Mouse (Mus musculus) heart, embryonic 16.5 days (tissue): ENCODE measurements around the gene Ttc30b. TPM values are rescaled to one million over a fixed set of nuclear protein-coding genes. Genes with fewer than 3 reads are reported as not detected.
"Not testable (repeated sequence)": the region's sequence is repeated elsewhere in the genome, so short reads cannot be mapped to it uniquely, and the experiment has no call there.

ENCODE experiments used
- ATAC-seq: fragments of 200-750 bp; cut with Nextera tagmentation; replicated peaks from 2 replicates; pipeline ENCODE4 v1.8.0; 2017; ENCODE audit warnings: moderate number of reproducible peaks; ENCODE audit not compliant: insufficient read depth, low FRiP score; ENCODE audit errors: extremely low read depth
- H3K27ac ChIP-seq: fragments of 300-500 bp; sonication (generic); 2 replicates; pipeline ENCODE4 v1.5.1; 2014; ENCODE audit warnings: mild to moderate bottlenecking, low read length, control low read depth, moderate library complexity
- H3K27me3 ChIP-seq: fragments of 300-500 bp; sonication (generic); 2 replicates; pipeline ENCODE4 v1.6.1; 2014; ENCODE audit warnings: low read length, mixed read lengths; ENCODE audit not compliant: control insufficient read depth, insufficient read depth
- H3K36me3 ChIP-seq: fragments of 300-500 bp; sonication (generic); 2 replicates; pipeline ENCODE4 v1.6.1; 2014; ENCODE audit not compliant: control insufficient read depth, insufficient read depth
- H3K4me1 ChIP-seq: fragments of 300-500 bp; sonication (generic); 2 replicates; pipeline ENCODE4 v1.6.1; 2014; ENCODE audit warnings: low read length, mixed read lengths; ENCODE audit not compliant: control insufficient read depth, insufficient read depth
- H3K4me2 ChIP-seq: fragments of 300-500 bp; sonication (generic); 2 replicates; pipeline ENCODE4 v1.6.1; 2014; ENCODE audit warnings: low read depth, mild to moderate bottlenecking, control low read depth, low read length
- H3K4me3 ChIP-seq: fragments of 300-500 bp; sonication (generic); 2 replicates; pipeline ENCODE4 v1.5.1; 2014; ENCODE audit warnings: mild to moderate bottlenecking, control low read depth, low read length
- H3K9ac ChIP-seq: fragments of 300-500 bp; sonication (generic); 2 replicates; pipeline ENCODE4 v1.6.1; 2014; ENCODE audit warnings: low read length, control low read depth
- H3K9me3 ChIP-seq: fragments of 300-500 bp; sonication (generic); replicated peaks from 2 replicates; pipeline ENCODE4 v1.6.1; 2016; ENCODE audit warnings: low read length; ENCODE audit not compliant: control insufficient read depth
- WGBS: fragments of 180-500 bp; shearing (Covaris S2); extraction: QIAGEN DNeasy Blood & Tissue Kit; methylation state at CpG from one replicate; pipeline ENCODE4 v1.1.7; 2014; 5-methylcytosine and 5-hydroxymethylcytosine counted together
- polyA plus RNA-seq: library from polyadenylated mRNA; unstranded; fragments of >200 nt; fragmentation: Nextera tagmentation; extraction: Ambion mirVana; gene quantifications from 2 replicates; pipeline ENCODE4 v1.2.1, GENCODE M21; 2015

Ttc30b gene
- polyA plus RNA-seq, 1 experiment from 2014 or later: 12.3 TPM

DNA sequence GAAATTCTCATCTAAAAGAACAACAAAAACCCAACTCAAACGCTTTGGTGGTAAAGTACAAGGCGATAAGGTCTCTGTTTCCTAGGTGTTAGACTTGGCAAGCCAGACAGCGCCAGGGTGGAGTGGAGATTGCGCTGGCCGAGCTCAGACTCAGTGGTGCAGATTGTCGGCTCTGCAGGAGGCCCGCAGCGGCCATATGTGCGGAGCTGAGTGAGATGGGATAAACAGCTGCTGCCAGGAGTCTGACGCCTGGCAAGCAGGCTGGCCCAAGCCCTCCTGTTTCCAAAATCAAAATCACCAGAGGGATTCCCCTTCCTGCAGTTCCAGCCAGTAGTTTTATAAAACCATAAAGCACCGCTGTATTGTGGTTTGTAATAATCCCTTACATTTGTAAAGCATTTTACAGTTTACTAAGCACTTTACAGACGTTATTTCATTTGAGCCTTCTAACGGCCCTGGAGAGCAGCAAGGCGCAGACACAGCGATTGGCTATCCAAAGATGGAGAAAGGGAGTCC lies 21.5 kb upstream of the Ttc30b start:
- Histone ChIP-seq H3K9ac (peak overlapping the region; percentile 26; the same call in 1 of the 2 replicates), H3K36me3 (no peaks in the 10 kb centered on the region), H3K4me1 (peaks cover 32% of the 10 kb centered on the region), H3K4me2 (peak overlapping the region; percentile 36), H3K4me3 (no peak overlapping the region), H3K27me3 (no peaks in the 10 kb centered on the region), H3K27ac (peak overlapping the region; percentile 64), H3K9me3 (no peaks in the 10 kb centered on the region)
- WGBS: 15% methylated on average over 15 of the region's 15 CpGs
- ATAC-seq: peak; percentile 43; the same call in 1 of the 2 replicates

DNA sequence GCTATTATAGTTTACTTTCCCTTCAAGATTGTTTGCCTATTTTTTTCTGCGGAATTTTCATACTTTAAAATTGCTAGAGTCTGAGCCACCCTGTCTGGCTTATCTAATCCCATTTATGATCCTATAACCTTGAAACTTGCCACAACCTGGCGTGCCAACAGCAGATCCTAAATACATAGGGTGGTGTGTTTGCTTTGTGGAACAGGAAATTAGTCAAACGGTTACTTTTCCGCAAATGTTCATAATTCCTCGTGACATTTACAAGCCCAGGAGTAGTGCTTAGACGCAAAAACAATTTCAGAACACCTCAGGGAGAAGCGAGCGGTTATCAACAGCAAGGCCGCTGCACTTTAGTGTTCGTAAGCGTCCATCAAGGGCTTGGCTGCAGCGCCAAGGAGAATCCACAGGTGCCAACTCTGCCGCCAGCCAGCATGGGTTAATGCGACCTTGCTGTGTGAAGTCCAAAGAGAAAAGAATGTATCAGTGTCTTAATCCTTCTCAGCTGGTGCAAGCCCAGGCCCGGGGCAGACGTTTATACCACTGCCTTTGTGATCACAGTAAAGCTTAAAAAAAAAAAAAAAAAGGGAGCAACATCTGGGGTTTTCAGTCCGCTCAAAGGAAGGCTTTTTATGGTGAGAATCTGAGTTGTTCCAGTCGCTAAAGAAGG lies 20.9 kb upstream of the Ttc30b start:
- Histone ChIP-seq H3K4me3 (no peak overlapping the region), H3K4me1 (peaks cover 26% of the 10 kb centered on the region), H3K36me3 (no peaks in the 10 kb centered on the region), H3K9ac (peak overlapping the region; percentile 26), H3K27ac (peak overlapping the region; percentile 64), H3K4me2 (peak overlapping the region; percentile 36), H3K9me3 (no peaks in the 10 kb centered on the region), H3K27me3 (no peaks in the 10 kb centered on the region)
- 0 out of 2 replicates have a peak, but pooled peaks have one; percentile 16 for ATAC-seq
- WGBS: 24% methylated on average over 18 of the region's 18 CpGs

DNA sequence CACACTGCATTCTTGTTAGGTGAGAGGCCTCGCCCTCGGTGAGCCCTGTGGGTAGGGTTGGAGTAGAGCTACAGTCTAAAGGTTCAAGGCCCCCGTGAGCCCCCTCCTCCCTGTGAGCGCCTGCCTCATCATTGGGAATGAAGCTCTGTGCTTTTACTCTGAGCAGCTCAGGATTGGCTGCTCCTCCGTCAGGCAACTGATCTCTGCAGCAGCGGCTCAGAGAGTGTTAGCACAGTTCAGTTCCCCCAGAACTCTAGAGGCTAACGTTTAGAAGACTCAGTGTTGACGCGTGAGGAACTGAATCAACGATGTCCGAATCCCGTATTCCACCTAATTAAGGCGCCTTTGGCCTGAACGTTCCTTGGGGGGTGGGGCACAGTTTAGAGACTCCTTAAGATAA lies 17.3 kb upstream of the Ttc30b start:
- H3K36me3 ChIP-seq: no peaks in the 10 kb centered on the region
- H3K4me2 ChIP-seq: no peak overlapping the region
- no peak overlapping the region for H3K9ac ChIP-seq
- no peaks in the 10 kb centered on the region for H3K9me3 ChIP-seq
- H3K27ac ChIP-seq: no peak overlapping the region
- ATAC-seq: no peak
- H3K4me3 ChIP-seq: no peak overlapping the region
- H3K27me3 ChIP-seq: no peaks in the 10 kb centered on the region
- peaks cover 20% of the 10 kb centered on the region for H3K4me1 ChIP-seq
- WGBS: 32% methylated on average over 14 of the region's 14 CpGs

- WGBS: 86% methylated on average over 5 of the region's 5 CpGs
- no peak for ATAC-seq
- Histone ChIP-seq H3K27me3 (no peaks in the 10 kb centered on the region), H3K36me3 (no peaks in the 10 kb centered on the region), H3K4me1 (peaks cover 4% of the 10 kb centered on the region; the same call in 1 of the 2 replicates), H3K27ac (no peak overlapping the region), H3K4me2 (no peak overlapping the region), H3K9me3 (no peaks in the 10 kb centered on the region), H3K9ac (no peak overlapping the region), H3K4me3 (no peak overlapping the region)
These were observed 14.9 kb upstream of the Ttc30b start for GRCm38 (mm10) chr2:75953320-75953719.

- Histone ChIP-seq H3K4me1 (no peaks in the 10 kb centered on the region), H3K27me3 (no peaks in the 10 kb centered on the region), H3K27ac (no peak overlapping the region), H3K36me3 (no peaks in the 10 kb centered on the region), H3K9me3 (no peaks in the 10 kb centered on the region), H3K9ac (no peak overlapping the region), H3K4me3 (no peak overlapping the region), H3K4me2 (no peak overlapping the region)
- ATAC-seq: no peak
- WGBS: 67% methylated on average over 8 of the region's 8 CpGs
These were observed 12.3 kb upstream of the Ttc30b start for GRCm38 (mm10) chr2:75950685-75951084.

DNA sequence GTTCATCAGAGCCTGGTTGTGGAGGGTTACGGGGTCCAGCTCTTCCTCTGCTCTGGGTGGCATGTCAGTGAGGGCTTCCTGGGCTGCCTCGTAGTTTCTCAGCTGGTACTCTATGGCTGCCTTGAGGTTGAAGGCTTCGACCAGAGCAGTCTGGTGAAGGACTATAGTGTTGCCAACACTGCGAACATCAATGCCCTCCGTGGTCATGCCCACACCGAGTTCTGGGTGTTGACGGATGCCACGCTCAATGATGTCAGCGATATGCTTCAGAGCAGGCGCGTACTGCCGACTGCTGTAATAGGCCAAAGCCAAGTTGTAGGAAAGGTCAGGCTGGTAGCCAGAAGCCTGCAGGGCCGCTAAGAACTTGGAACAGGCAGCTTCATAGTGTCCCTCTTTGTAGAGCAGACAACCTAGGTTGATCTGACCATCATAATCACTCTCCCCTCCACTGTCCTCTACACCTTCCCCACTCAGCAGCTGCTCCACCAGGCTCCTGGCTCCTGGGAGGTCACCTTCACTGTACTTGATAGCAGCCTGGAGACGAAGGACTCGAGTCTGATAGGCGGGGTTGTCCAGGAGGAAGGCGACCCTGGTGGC lies 767 bp downstream of the Ttc30b start:
- not testable (repeated sequence) for H3K36me3 ChIP-seq, H3K27ac ChIP-seq, H3K4me1 ChIP-seq, H3K9me3 ChIP-seq, ATAC-seq, H3K27me3 ChIP-seq
- Histone ChIP-seq H3K4me2 (peak overlapping the region; percentile 69), H3K9ac (peak overlapping the region; percentile 64), H3K4me3 (peak overlapping the region; percentile 61)
- whole genome bisulfite sequencing: 66% methylated on average over 16 of the region's 17 CpGs

- not testable (repeated sequence) for H3K4me1 ChIP-seq, H3K27ac ChIP-seq, H3K36me3 ChIP-seq, H3K27me3 ChIP-seq, ATAC-seq, H3K4me2 ChIP-seq, H3K9ac ChIP-seq, H3K4me3 ChIP-seq, H3K9me3 ChIP-seq
- WGBS: 81% methylated on average over 2 of the region's 2 CpGs
These were observed 1.7 kb downstream of the Ttc30b start for GRCm38 (mm10) chr2:75936685-75937084.

DNA sequence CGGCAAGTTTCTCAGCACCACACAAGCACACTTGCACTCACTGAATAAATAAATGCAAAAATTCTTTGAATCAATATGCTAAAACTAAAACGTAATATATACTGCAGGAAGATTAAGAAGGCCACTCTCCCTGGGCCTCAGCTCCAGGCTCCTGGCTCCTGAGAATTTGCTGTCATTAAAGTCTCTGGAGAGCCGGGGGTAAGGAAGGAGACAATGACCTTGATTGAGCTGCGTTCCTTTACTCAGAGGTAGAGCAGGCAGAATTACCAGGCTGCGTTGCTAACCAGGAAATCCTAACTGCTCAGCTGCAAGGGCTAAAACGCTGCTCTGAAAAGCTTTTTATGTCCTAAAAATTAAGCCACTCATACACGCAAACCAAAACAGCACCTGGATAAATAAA lies 4.8 kb downstream of the Ttc30b start:
- Histone ChIP-seq H3K9me3 (no peaks in the 10 kb centered on the region), H3K27ac (peak overlapping the region; percentile 21), H3K36me3 (peaks cover 2% of the 10 kb centered on the region; the same call in 1 of the 2 replicates), H3K9ac (peak overlapping the region; percentile 12; the same call in 1 of the 2 replicates), H3K4me2 (no peak overlapping the region; the same call in 1 of the 2 replicates), H3K4me1 (peaks cover 10% of the 10 kb centered on the region), H3K27me3 (no peaks in the 10 kb centered on the region), H3K4me3 (no peak overlapping the region)
- 24% methylated on average over 7 of the region's 7 CpGs for WGBS
- no peak for ATAC-seq

DNA sequence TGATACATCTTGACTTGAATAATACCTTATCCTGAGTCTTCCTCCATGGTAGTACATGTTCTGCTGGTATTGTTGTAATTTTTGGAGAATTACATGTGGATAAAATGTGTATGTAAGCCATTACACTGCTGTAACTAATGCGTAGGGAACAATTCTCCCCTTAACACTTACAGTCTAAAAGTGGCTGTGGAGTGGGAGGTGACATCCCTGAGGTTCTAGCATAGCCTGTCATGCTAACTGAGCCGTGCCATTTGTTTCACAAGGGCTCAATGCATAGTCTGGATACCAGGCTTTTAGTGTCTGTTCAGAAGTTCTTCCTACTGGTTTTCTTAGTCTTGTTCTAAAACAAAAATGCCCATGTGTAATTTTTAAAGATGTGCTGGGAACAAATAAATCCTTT lies 7.4 kb downstream of the Ttc30b start:
- no peak for ATAC-seq
- WGBS: 74% methylated on average over 2 of the region's 2 CpGs
- H3K27ac ChIP-seq: no peak overlapping the region

More for the DNA sequence above, 7.4 kb downstream of the Ttc30b start:
- no peak overlapping the region for H3K4me3 ChIP-seq
- no peaks in the 10 kb centered on the region for H3K9me3 ChIP-seq
- H3K4me2 ChIP-seq: no peak overlapping the region
- peaks cover 2% of the 10 kb centered on the region; the same call in 1 of the 2 replicates for H3K36me3 ChIP-seq
- H3K27me3 ChIP-seq: no peaks in the 10 kb centered on the region
- H3K9ac ChIP-seq: no peak overlapping the region
- peaks cover 8% of the 10 kb centered on the region for H3K4me1 ChIP-seq
